Mouse (Mus musculus) right cerebral cortex, adult 18-20 months (tissue): ENCODE results near the gene Lrmda.
A peak's percentile ranks its signal among the peaks of the same experiment; 100 is the strongest.

Experiments used
- DNase-seq: peaks from one replicate; pipeline ENCODE4 v3.0.0; 2022; ENCODE audit warnings: mixed read lengths

The Lrmda gene

DNA sequence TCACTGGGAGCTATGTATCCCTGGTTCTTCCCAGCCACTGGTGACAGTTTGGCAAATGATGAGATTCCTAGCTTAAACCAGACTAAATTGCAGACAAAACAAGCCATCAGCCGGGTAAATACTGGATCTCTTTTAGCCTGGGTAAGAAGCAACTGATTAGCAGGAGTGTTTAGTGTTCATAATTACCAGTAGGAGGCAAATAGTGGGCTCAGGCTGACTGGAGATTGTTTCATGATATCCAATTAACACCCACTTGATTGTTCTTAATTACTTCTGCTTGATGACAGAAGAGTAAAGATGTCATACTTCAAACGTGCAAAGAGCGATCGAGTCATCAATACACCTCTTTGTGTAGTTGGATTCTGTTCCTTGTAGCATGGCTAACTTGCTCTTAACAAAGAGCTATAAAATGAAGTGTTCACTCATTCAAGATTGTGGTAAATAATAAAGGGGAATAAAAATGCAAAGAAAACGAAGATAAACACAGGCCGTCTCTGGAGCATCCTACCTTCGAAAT lies 405.6 kb downstream of the Lrmda start:
- DNase-seq: no peak

DNA sequence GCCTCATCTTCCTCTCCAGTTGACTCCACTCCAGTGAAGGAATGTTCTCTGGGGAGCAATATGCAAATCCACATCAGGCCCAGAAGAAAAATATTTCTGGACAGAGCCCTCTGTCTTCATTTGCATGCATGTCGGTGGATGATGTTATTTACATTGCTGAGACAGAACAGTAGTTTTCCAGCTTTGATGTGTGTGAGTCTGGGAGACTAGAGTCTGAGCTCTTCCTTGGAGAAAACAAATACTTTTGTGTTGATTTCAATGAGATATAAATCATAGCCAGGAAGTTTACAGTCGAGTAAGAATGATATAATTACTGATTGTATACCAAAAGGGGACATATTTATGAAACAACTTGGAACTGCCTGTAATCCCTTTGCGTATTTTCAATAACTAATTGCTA lies 415.9 kb downstream of the Lrmda start:
- no peak for DNase-seq

DNA sequence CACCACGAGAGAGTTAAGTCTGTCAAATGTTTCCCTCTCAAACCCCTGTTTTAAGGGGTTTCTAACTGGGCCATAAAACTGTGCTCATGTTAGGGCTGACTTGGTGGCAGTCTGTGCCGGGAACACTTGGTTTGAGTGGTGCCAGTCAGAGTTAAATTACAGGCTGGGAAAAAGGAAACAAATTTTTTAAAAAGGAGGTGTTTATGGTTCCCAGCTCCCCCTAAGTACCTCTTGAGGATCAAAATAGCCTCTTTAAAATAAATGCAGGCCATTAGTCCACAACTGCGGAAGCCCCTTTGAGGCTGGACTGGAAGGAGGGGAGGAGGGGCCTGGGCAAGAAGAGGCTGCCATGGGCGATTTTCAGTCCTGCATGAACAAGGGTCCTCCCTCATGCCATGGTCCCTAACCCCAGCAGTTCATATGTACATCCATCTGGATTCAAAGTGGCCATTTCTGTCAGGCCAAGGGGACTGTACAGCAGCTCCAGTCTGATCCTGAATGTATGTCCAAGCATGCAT lies 416.4 kb downstream of the Lrmda start:
- DNase-seq: no peak

DNA sequence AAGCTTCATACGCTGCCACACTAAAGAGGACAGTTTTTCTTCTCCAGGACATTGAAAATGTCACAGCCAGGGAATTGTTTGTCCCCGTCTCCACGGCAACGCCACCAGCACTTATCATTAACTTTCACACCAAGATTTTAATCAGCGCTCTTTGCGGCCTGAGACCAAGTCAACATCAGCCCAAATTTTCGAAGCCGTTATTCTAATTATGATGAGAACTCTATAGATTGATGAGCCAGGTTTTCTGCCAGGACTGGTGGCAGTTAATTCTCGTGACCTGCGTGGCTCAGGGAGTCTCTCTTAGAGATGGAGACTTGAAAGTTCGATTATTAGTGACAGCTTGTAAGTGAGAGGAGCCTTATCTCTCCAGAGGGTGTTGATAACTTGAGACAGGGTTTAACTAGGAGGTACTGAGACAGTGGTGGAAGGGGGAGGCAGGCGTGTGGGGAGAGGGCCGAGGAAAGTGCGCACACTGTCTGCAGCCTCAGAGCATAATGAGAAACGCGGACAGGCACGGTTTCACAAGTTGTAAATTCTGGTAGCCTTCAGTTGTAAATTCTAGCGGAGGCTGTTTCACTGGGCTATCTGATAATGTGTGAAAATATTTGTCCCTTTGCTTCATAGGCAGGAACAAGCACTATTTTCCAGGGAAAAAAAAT lies 421.0 kb downstream of the Lrmda start:
- no peak for DNase-seq

GRCm38 (mm10) chr14:22441859-22442447 lies 422.4 kb downstream of the Lrmda start:
- DNase-seq: no peak

DNA sequence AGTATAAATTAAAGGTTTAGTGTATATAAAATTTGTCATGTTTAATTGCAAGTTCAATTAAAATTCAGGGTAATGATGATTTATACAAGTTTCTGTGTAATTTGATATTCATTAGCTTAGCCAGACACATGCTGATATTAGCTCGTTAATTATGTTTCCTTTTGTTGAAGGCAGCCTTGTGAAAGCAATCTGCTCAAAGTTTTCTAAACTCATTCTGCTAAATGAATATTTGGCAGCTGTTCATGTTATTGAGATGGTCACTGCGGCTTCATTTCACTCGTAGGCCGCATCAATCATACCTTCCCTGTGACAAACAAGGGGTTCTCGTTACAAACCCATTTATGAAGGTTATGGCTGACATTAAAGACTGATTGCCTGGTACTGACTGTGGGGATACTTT lies 423.2 kb downstream of the Lrmda start:
- DNase-seq: no peak

DNA sequence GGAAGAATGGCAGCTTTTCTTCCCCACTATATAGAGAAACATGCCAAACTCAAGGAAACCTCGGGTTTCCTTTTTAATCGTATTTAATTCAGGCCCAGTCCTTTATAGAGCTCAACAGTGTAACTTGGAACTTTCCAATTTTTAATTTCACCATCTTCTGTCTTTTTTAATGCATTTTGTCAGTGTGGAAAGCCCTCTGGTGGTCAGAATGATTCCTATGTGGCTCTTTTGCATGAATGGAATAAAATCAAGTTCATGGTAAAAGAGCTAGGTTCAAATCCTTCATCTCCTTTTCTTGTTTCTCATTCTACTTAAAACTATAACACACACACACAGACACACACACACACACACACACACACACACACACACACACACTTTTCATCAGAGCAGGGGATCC lies 425.0 kb downstream of the Lrmda start:
- no peak for DNase-seq

GRCm38 (mm10) chr14:22445161-22445821 lies 425.8 kb downstream of the Lrmda start:
- DNase-seq: peak; percentile 62

DNA sequence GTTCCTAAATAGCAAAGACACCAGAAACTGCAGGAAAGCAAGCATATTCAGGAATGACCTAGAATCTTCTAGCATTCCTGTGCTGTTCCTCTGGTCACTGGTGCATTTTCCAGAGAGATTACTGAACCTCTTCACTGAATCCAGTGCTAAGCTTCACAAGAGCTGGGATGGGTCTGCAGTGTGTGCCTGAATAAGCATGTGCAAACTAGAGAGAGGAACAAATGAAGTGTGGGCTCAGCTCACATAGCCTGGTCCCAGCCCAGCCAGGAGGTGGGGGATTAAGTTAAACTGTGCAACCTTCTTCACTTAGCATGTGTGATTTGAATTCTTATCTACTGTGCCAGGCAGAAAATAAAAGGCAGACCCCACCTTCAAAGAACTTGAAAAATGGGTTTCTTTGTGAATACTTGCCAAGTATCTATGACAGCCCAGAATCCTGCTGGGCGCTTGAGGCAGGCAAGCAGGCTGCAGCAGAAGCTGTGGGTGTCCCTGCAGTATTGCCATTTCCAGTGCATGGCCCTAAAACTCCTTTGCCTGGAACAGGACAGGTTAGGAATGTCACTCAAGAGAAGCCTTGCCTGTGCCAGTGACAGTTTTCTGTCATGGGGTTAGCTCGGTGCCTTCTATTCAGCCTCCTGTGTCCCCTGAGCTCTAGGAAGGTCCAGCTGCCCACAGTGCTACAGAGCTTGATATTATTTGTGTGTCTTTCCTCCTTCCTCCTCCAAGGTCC lies 426.5 kb downstream of the Lrmda start:
- DNase-seq: no peak

DNA sequence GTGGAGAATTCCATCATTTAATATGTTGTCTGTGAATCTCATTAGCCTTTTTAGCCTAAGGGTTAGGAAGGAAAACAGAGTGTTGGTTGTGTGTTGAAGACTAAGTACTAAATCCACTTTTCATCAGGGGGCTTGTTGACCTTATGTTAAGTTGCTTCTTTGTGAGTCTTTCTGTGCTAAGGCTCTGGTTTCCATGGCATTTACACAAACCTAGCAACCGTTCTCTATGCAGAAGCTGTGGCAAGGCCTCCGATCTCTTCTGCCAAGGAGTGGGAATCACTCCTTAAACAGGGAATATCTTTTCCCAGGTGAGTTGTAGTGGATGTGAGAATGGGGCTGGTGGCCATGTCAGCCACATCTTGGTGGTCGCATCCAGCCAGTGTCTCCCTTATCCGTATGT lies 432.1 kb downstream of the Lrmda start:
- no peak for DNase-seq

GRCm38 (mm10) chr14:22464314-22464713 lies 444.8 kb downstream of the Lrmda start:
- DNase-seq: no peak

GRCm38 (mm10) chr14:22471041-22471440 lies 451.5 kb downstream of the Lrmda start:
- no peak for DNase-seq

DNA sequence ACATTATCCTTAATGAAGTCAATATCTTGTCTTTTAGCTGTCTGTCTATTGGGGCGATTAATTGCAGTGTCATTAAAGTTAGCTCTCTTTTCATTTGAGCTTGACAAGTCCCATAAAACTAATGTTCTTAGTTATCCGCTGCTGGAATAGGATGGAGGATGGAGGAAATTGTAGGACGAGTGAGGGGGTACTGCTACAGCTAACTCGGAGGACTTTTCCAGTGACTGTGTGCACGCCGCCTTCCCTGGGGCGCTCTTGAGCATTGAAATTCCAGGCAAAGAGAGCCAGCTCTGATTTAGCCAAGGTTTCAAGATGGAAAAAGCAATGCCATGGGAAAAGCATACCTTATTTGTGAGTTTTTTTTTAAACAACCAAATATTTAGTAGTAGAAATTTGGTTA lies 453.9 kb downstream of the Lrmda start:
- no peak for DNase-seq

GRCm38 (mm10) chr14:22473991-22474390 lies 454.5 kb downstream of the Lrmda start:
- no peak for DNase-seq

DNA sequence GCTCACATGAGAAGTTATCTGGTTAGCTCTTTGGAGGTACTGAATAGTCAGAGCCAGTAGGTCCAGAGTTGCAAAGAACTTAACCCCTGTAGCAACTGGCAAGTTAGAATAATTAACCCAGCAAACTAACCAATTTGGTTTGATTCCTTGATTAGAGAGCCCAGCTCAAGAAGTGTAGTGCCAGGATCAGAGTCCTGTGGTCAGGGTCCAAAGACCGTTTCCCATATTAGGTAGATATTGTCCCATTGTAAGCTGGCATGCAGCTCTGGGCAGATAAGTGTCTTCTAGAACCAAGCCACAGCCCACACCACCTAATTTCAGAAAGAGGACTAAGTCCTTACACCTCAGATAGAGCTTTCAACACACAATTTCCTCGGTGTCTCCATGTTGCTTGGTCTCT lies 473.8 kb downstream of the Lrmda start:
- no peak for DNase-seq

DNA sequence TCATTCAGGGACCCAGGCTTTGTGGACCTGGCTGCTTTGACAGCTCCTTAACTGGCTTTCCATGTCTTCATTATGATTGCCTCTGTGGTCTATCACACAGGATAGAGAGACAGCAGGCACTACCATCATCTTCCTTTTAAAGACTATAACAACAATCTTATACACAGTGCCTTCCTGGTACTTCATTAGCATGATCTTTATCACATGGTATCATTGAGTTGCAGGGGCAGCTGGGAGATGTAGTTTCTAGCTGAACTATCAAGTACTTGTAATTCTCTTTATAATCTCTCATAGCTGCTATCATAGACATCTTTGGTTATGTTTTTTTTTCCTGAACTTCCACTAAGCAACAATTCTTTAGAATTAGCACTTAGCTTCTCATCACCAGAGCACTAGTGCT lies 474.8 kb downstream of the Lrmda start:
- DNase-seq: no peak

DNA sequence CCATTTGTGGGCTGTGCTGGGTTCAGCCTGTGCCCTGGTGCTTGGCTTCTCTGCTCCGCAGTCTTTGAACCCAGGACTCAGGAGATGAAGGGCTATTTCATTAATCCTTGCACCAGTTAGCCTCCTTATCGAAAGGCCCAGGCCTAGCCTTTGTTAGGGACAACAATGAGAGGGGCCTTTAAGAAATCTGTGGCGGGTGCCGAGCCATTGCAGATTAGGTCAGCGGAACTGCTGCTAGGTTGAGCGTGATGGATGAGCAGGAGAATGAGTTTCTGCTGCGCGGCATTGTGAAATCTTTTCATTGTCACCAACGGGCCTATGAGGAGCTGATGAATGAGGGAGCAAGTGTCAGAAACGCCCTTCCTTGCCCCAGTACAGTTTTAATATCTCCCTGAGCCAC lies 475.4 kb downstream of the Lrmda start:
- no peak for DNase-seq

DNA sequence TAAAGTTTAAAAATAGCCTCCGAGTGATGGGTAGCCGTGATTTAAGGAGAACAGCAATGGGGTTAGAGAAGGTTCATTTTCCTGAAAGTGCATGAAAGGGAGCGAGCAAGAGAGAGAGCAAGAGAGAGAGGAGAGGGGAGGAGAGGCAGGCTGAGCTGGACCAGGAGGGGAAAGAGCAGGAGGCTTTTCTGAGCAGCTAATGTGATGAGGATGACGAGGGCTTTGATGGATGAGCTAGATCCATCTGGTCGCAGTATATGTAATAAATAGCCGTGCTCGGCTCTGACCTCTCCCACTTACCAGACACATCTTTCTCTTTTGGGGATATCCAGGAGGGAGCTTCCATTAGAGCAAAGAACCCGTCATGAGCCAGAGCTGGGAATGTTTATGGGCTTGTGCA lies 475.8 kb downstream of the Lrmda start:
- no peak for DNase-seq

DNA sequence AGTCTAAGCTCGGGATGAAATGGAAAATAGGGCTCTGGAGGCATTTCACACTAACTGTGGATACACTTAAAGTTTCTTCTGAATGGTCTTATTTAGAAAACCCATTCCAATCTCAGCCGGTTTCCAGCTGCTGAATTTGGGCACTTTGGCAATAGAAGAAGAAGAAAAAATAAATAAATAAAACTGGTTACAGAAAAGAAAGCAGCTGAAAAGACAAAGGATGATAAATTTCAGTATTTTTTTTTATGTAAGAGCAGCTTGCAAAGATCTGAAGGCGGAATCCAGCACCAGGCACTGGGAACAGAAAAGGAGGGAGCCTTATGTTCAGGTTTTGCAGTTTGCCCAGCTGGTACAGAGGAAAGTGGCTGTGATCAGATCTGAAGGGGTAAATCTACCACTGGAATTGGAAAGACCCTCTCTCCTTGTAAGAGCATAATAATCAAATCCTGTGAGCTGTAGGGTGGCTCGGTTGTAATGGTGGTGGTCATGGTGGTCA lies 478.2 kb downstream of the Lrmda start:
- peak; percentile 8 for DNase-seq

GRCm38 (mm10) chr14:22509747-22510530 lies 490.4 kb downstream of the Lrmda start:
- no peak for DNase-seq

DNA sequence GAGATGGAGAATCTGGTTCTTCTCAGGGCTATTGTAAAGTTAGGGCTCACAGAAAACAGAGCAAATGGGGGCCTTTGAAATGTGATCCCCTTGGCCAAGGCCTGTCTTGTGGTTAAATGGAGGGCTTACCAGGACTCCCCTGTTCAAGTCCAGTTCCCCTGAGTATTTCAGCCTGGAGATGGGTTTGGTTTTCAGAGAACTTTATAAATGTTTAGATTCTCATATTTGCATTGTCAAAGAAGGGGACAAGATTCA lies 490.9 kb downstream of the Lrmda start:
- DNase-seq: no peak

DNA sequence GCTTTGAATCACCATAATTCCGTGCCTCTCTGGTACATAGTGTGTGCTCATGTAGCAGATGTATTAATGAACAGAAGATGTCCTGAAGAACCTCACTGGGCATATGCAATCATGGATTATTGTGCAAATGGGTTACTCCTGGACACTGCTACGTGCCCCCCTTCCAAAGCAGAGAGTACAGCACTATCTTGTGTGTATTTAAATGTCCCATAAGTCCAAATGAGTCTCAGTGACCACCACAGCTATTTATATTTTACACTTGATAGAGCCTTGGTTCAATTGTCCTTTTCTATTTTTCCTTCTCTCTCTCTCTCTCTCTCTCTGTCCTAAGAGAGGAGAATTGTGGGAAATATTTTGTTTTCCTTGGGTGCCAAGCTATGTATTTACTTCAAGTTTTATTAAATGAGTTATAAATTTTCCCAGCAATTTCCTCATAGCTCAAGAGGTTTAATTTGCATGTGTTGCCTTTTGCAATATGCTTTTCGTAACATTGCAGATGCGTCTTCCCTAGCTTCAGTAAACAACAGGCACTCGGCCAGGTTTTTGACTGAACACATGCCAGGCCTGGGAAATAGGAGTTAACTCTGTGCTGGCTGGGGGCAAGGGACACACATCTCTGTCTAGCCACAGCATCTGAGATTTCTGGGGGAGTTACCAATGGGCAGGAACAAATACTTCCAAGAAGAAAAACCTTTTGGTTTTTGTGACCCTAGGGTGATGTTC lies 495.0 kb downstream of the Lrmda start:
- no peak for DNase-seq
